Mouse (Mus musculus): ENCODE measurements around the gene Olfr768.
"Not testable (repeated sequence)": the region's sequence is repeated elsewhere in the genome, so short reads cannot be mapped to it uniquely, and the experiment has no call there.

Gene Olfr768

GRCm38 (mm10) chr10:129099275-129099674 lies at the start of gene Olfr768:
Olfr768 (minus strand) TSS chr10:129099375.
- no peak for DNase-seq (ENCODE audit: extremely low spot score, low read depth, low spot score)

DNA sequence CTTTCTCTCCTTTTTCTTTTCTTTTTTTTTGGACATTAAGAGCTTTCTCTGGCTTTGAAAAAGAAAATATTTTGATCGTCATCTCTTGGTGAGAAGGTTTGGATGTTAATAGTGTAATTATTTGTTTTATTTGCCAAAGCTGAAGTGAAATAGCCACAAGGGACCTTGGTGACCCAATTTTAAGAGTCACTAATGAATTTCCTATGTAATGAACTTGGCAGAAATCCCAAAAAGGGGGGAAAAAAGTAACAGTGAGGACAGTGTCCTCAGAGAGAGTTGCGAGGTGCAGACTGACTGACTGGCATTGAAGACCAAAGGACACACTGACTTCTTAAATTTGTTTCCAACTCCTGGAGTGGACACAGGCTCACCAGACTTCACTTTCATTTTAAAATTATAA lies 39.7 kb upstream of the Olfr768 start, which contains the start of gene Olfr770:
Gene Olfr770, minus strand, starts transcription at position 101 of the 400 bp plus-strand sequence.
- no peak for DNase-seq (ENCODE audit: extremely low spot score, low read depth, low spot score)

GRCm38 (mm10) chr10:129117761-129118160 lies 18.6 kb upstream of the Olfr768 start, which contains the start of gene Olfr769:
Olfr769 (minus strand) TSS chr10:129117861.
- no peak for DNase-seq (ENCODE audit: extremely low spot score, low read depth, low spot score)

DNA sequence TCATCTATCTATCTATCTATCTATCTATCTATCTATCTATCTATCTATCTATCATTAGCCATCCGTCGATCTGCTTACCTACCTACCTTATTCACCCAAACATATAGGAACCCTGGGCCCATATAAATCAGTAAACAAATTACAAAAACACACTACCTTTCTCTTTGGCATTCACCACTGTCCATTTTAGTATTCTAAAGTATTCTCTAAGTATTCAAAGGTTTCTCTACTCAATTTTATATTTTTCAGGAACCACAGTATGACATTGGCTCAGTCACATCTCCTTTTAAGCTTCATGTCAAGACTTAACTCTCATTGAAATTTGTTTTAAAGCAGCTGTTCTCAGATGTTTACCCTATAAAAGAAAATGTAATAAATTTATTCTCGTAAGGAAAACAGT lies 16.0 kb upstream of the Olfr768 start:
- no peak for DNase-seq (ENCODE audit: extremely low spot score, low read depth, low spot score)

GRCm38 (mm10) chr10:129101231-129101630 lies 2.1 kb upstream of the Olfr768 start:
- no peak for DNase-seq (ENCODE audit: extremely low spot score, low read depth, low spot score)

DNA sequence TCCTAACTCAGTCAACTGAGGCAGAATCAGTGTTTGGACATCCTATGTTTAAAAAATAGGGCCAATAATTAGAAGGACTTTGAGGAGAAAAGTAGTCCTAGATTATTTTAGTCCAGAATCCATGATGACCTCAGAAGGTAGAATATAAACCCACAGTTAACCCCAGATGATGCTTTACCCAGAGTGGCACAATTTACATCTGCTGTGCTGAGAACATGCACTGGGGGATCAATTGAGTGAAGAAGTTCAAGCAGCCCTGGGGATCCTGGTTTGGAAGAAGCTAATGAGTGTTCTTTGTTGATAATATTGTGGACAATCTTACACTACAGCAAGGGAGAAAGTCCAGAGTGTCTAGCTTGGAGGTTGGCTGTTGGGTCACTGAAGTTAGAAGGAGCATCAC lies 16.4 kb downstream of the Olfr768 start, which contains the start of gene Olfr767:
Gene Olfr767, minus strand, starts transcription at position 101 of the 400 bp plus-strand sequence.
- not testable (repeated sequence) for DNase-seq (ENCODE audit: extremely low spot score, low read depth, low spot score)

DNA sequence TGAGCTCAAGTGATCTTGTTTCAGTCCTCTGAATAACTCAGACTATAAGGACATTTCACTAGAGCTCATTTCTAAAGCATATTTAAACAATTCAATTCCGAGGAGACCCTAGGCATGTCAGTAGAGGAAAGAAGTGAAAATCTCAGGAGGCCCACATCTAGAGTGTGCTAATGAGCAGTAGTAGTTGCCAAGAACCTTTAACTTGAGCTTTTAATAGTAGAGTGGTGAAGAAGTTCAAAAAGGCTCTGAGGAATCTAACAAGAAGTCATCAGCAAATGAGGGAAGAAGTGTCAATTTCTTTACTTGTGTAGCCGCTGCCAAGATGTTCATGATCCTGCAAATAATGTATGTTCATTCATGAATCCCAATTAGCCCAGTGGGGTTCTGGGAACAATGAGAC lies 30.3 kb downstream of the Olfr768 start, which contains the start of gene Olfr766-ps1:
Gene Olfr766-ps1, minus strand, starts transcription at position 101 of the 400 bp plus-strand sequence.
- no peak for DNase-seq (ENCODE audit: extremely low spot score, low read depth, low spot score)

DNA sequence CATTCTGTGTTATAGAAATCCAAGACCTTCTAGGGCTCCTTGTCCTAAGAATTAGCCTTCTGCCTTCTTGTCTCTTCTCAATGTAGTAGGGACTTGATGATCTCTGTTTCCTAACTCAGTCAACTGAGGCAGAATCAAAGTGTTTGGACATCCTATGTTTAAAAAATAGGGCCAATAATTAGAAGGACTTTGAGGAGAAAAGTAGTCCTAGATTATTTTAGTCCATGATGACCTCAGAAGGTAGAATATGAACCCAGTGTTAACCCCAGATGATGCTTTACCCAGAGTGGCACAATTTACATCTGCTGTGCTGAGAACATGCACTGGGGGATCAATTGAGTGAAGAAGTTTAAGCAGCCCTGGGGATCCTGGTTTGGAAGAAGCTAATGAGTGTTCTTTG lies 49.3 kb downstream of the Olfr768 start, which contains the start of gene Olfr765:
Gene Olfr765, minus strand, starts transcription at position 101 of the 400 bp plus-strand sequence.
- not testable (repeated sequence) for DNase-seq (ENCODE audit: extremely low spot score, low read depth, low spot score)

Data from hindlimb bud, embryonic 11.5 days (tissue).